In the genomic region with DNA sequence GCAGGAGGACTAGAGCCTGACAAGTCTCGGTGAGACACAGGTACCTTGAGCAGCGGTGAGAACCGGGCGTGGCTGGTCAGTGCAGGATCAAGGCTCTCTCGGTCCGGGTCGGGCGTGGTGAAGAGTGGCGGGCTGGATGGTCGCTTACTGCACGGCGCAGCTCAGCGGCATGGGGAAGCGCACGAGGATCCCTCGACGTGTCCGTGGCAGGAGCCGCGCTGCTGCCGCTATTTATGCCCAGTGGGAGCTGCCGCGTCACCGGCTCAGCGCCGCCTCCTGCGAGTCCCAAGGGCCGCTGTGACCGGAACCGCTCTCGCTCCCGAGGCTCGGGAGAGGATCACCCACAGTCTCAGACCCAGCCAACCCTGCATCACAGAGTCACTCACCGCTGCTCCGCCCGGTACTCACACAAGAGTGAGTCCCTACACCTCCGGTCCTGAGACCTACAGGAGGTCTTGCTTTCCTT, we compare ENCODE assay signal across 8 mouse cellular contexts. TPM values are rescaled to one million over a fixed set of nuclear protein-coding genes. Genes with fewer than 3 reads are reported as not detected.
DNase-seq lines count a peak whose midpoint lies in the region; ATAC-seq and TF ChIP-seq lines count a peak whose summit lies in the region.

A gene (minus strand): TSS at position 277 of the 466 bp plus-strand sequence.

- 0 out of 2 replicates have a peak, but pooled peaks have one; percentile 13 for ATAC-seq in heart, embryonic 14.5 days (ENCODE audit: insufficient number of reproducible peaks, insufficient read depth, low FRiP score, low read depth)
- peak; percentile 65 for ATAC-seq in midbrain, embryonic 13.5 days
- no peak for ATAC-seq in erythroblast, adult 5-6 weeks (replicated peaks; ENCODE audit: low FRiP score, poor library complexity, severe bottlenecking)

- no peak for TF ChIP-seq POLR2A in heart, adult 2 months (IDR thresholded peaks at IDR 0.05; ENCODE audit: insufficient read depth, low read depth, low read length)

- H3K4me3 ChIP-seq in heart, adult 2 months = no peak within 1 kb of the TSS
- H3K4me3 ChIP-seq in heart, embryonic 14.5 days (ENCODE audit: control insufficient read depth in 1 of 2, insufficient read depth in 1 of 2, low read depth in 1 of 2, low read length in 2 of 2) = peak within 1 kb of the TSS; percentile 29 to 34
- H3K4me3 ChIP-seq in midbrain, embryonic 13.5 days (replicated peaks) = peak within 1 kb of the TSS; percentile 37

- 13% methylated on average over 37 of the region's 37 CpGs for WGBS in heart, adult 2 months
- 3% methylated on average over 37 of the region's 37 CpGs for whole genome bisulfite sequencing in heart, embryonic 14.5 days
- WGBS in midbrain, embryonic 13.5 days = 6% methylated on average over 37 of the region's 37 CpGs

- no peak for TF ChIP-seq EP300 in heart, adult 2 months (IDR thresholded peaks at IDR 0.05; ENCODE audit: insufficient read depth, low read depth, low read length)

- no peaks in the 10 kb centered on the region for H3K79me2 ChIP-seq in heart, adult 2 months (replicated peaks; ENCODE audit: control insufficient read depth, insufficient read depth, low read length)

- peak; percentile 27 to 45 for DNase-seq in heart, adult 2 months
- no peak for DNase-seq in heart, adult 8-10 months (ENCODE audit: low spot score)
- peak; percentile 46 for DNase-seq in adrenal gland, postnatal 25 days
- DNase-seq in kidney, postnatal 4 days = peak; percentile 51 to 66
- peak; percentile 50 for DNase-seq in testis, postnatal 10 days (ENCODE audit: low spot score)

- intact Hi-C loops in heart, adult 2 months (cut with DNase I) = no loop called here

- no peak for TF ChIP-seq CTCF in heart, adult 2 months (IDR thresholded peaks at IDR 0.05)

- no peaks in the 10 kb centered on the region for H3K4me1 ChIP-seq in heart, adult 2 months (ENCODE audit: control insufficient read depth, insufficient read depth, low read length)
- peaks cover 2 to 4% of the 10 kb centered on the region in 2 experiments; a peak in 3 of 4 replicates for H3K4me1 ChIP-seq in heart, embryonic 14.5 days (ENCODE audit: control insufficient read depth in 2 of 2, insufficient read depth in 2 of 2, low read length in 2 of 2)
- peaks cover 13% of the 10 kb centered on the region for H3K4me1 ChIP-seq in midbrain, embryonic 13.5 days (replicated peaks)

- H3K27ac ChIP-seq in heart, adult 2 months = no peak within 1 kb of the TSS
- H3K27ac ChIP-seq in heart, embryonic 14.5 days (replicated peaks in 1 of 2; ENCODE audit: control insufficient read depth in 1 of 2, insufficient read depth in 1 of 2, low read depth in 2 of 2, low read length in 2 of 2) = no peak within 1 kb of the TSS
- no peak within 1 kb of the TSS for H3K27ac ChIP-seq in midbrain, embryonic 13.5 days

- H3K4me2 ChIP-seq in heart, embryonic 14.5 days (ENCODE audit: low read length) = peak within 1 kb of the TSS; percentile 72
- peak within 1 kb of the TSS; percentile 62 for H3K4me2 ChIP-seq in midbrain, embryonic 13.5 days (replicated peaks)

- H3K9ac ChIP-seq in heart, adult 2 months (ENCODE audit: low read depth, low read length) = no peak within 1 kb of the TSS
- peak within 1 kb of the TSS; percentile 48 for H3K9ac ChIP-seq in heart, embryonic 14.5 days (ENCODE audit: low read length)
- H3K9ac ChIP-seq in midbrain, embryonic 13.5 days (replicated peaks) = peak within 1 kb of the TSS; percentile 58; the same call in 1 of the 2 replicates

- H3K36me3 ChIP-seq in heart, adult 2 months (ENCODE audit: control insufficient read depth, insufficient read depth, low read length) = no peaks in the 10 kb centered on the region
- H3K36me3 ChIP-seq in heart, embryonic 14.5 days (ENCODE audit: control insufficient read depth, insufficient read depth, low read length) = no peaks in the 10 kb centered on the region
- H3K36me3 ChIP-seq in midbrain, embryonic 13.5 days = no peaks in the 10 kb centered on the region

- H3K27me3 ChIP-seq in heart, adult 2 months (ENCODE audit: control insufficient read depth, insufficient read depth, low read length) = 0 out of 2 replicates have a peak, but pooled peaks cover 2% of the 10 kb centered on the region
- H3K27me3 ChIP-seq in heart, embryonic 14.5 days (ENCODE audit: control insufficient read depth, insufficient read depth, low read length) = peaks cover 46% of the 10 kb centered on the region
- H3K27me3 ChIP-seq in midbrain, embryonic 13.5 days = peaks cover 36% of the 10 kb centered on the region

- no peaks in the 10 kb centered on the region for H3K9me3 ChIP-seq in heart, embryonic 14.5 days (ENCODE audit: control insufficient read depth, low read length)
- no peaks in the 10 kb centered on the region for H3K9me3 ChIP-seq in midbrain, embryonic 13.5 days

RNA-seq across cellular contexts. Expression of the gene that starts here (rescaled TPM):
- not detected for total RNA-seq in heart, adult 2 months (2021)
- 0.14 TPM in 1 of 2 replicates, not detected in the other for polyA plus RNA-seq in heart, adult 2 months (2012; rRNA removed)
- not detected for total RNA-seq in heart, adult 8-10 months (2022)
- 37.1 and 44.4 TPM in 2 replicates for total RNA-seq in adrenal gland, postnatal 25 days (2021)
- 6.4 and 8.0 TPM in 2 replicates for polyA plus RNA-seq in heart, embryonic 14.5 days (2014; fragmentation: Nextera tagmentation; extraction: Ambion mirVana)
- 4.0 and 4.7 TPM in 2 replicates for polyA plus RNA-seq in midbrain, embryonic 13.5 days (2015; fragmentation: Nextera tagmentation; extraction: Ambion mirVana)
- total RNA-seq in erythroblast, adult 5-6 weeks (2015; ENCODE audit: low replicate concordance) = not detected in 2 replicates
- not detected in 2 replicates for total RNA-seq in erythroblast, adult 5-6 weeks (2017; ENCODE audit: low replicate concordance)

Comparison
In these comparisons a context has a peak if more than half of its experiments do, and no peak if none do; other contexts are left out.
1. RNA of the gene that starts here (total RNA-seq): 37.1 to 44.4 TPM in adrenal gland, postnatal 25 days; not detected in heart, adult 2 months, not detected in heart, adult 8-10 months and not detected in erythroblast, adult 5-6 weeks; every median in the first group is over 10 times any median in the second.
2. Peak in DNase-seq in heart, adult 2 months; RNA of the gene not detected or under 1 TPM.